Mouse (Mus musculus) embryonic facial prominence, embryonic 15.5 days (tissue): ENCODE data around the gene Pax5. TPM values are rescaled to one million over a fixed set of nuclear protein-coding genes. Genes with fewer than 3 reads are reported as not detected.

Experiments
- ATAC-seq: fragments of 200-750 bp; cut with Nextera tagmentation; 2 replicates; pipeline ENCODE4 v1.8.0; 2017; ENCODE audit warnings: low read depth, moderate TSS enrichment; ENCODE audit not compliant: insufficient number of reproducible peaks, low FRiP score, low TSS enrichment
- H3K27ac ChIP-seq: fragments of 300-500 bp; sonication (generic); replicated peaks from 2 replicates; pipeline ENCODE4 v1.5.1; 2015; ENCODE audit warnings: mild to moderate bottlenecking, inconsistent platforms
- H3K27me3 ChIP-seq: fragments of 300-500 bp; sonication (generic); 2 replicates; pipeline ENCODE4 v1.6.1; 2015; ENCODE audit warnings: inconsistent platforms
- H3K36me3 ChIP-seq: fragments of 300-500 bp; sonication (generic); 2 replicates; pipeline ENCODE4 v1.6.1; 2015; ENCODE audit warnings: mild to moderate bottlenecking, inconsistent platforms
- H3K4me1 ChIP-seq: fragments of 300-500 bp; sonication (generic); 2 replicates; pipeline ENCODE4 v1.6.1; 2015; ENCODE audit warnings: inconsistent platforms
- H3K4me2 ChIP-seq: fragments of 300-500 bp; sonication (generic); replicated peaks from 2 replicates; pipeline ENCODE4 v1.6.1; 2015; ENCODE audit warnings: mild to moderate bottlenecking, inconsistent platforms
- H3K4me3 ChIP-seq: fragments of 300-500 bp; sonication (generic); replicated peaks from 2 replicates; pipeline ENCODE4 v1.5.1; 2015; ENCODE audit warnings: mild to moderate bottlenecking, inconsistent platforms
- H3K9ac ChIP-seq: fragments of 300-500 bp; sonication (generic); 2 replicates; pipeline ENCODE4 v1.6.1; 2015; ENCODE audit warnings: inconsistent platforms
- H3K9me3 ChIP-seq: fragments of 300-500 bp; sonication (generic); replicated peaks from 2 replicates; pipeline ENCODE4 v1.6.1; 2016; ENCODE audit warnings: inconsistent platforms
- WGBS: fragments of 180-500 bp; shearing (Covaris S2); methylation state at CpG from one replicate; pipeline ENCODE4 v1.1.7; 2015; 5-methylcytosine and 5-hydroxymethylcytosine counted together
- polyA plus RNA-seq: library from polyadenylated mRNA; unstranded; fragments of >200 nt; fragmentation: Nextera tagmentation; extraction: Ambion mirVana; gene quantifications from 2 replicates; pipeline ENCODE4 v1.2.1, GENCODE M21; 2015

Gene Pax5
- polyA plus RNA-seq, 1 experiment from 2014 or later = 0.08 TPM

DNA sequence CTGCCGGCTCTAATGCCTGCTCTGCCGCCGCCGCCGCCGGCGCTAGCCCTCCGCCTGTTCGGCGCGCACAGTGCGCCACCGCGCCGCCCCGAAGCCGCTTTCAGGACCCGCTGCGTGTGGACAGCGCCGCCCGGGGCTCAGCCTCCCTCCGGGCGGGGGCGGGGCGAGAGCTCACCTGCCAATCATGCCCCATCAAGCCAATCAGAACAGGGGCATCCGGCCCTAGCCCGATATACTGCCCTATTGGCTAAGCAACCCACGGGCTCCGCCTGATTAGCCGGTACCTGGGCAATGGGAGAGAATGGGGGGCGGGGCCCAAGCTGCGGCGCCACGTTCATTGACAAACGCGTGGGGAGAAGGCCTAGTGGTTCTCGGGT is 5.9 kb downstream of the Pax5 start:
- Histone ChIP-seq H3K4me2 (peak overlapping the region; percentile 88), H3K36me3 (no peaks in the 10 kb centered on the region), H3K9me3 (no peaks in the 10 kb centered on the region), H3K27me3 (peaks cover 100% of the 10 kb centered on the region), H3K27ac (no peak overlapping the region), H3K9ac (no peak overlapping the region), H3K4me1 (peaks cover 35% of the 10 kb centered on the region), H3K4me3 (peak overlapping the region; percentile 45)
- ATAC-seq = peak; percentile 91
- WGBS = under 1% methylated on average over 38 of the region's 38 CpGs

DNA sequence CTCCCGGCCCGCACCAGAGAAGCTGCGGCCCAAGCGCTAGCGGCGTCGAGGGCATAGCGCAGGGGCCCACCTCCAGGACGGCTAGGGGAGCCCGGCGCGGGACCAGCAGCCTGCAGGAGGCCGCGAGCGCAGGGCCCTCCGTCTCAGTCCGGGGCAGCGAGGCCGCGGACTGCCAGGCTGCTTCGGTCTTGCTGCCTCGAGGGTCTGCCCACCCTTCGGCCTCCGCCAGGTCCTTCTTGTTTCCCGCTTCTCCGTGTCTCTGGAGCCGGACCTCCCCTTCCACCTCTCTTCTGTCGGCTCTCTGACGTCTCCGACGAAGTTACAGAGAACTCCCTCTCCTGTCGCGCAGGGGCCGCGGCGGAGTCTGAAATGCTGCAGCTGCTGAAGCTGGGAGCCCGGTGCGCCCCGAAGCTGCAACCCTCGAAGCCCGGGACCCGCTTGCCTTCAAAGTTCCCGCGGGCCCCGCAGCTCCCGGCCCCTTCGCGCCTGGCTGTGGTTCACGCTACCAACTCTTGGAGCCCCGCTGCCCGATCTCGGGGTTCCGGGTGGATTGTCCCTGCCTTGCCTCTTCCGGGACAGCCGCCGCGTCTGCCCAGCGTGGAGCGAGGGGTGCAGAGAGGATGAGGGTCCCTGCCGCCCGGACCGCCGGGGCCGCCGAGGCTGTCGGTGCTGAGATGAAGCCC is 6.5 kb downstream of the Pax5 start:
- H3K27me3 ChIP-seq = peaks cover 98% of the 10 kb centered on the region
- H3K4me2 ChIP-seq = peak overlapping the region; percentile 88
- no peaks in the 10 kb centered on the region for H3K9me3 ChIP-seq
- WGBS = 1% methylated on average over 63 of the region's 66 CpGs
- ATAC-seq = no peak
- peak overlapping the region; percentile 45 for H3K4me3 ChIP-seq
- peaks cover 35% of the 10 kb centered on the region for H3K4me1 ChIP-seq
- H3K36me3 ChIP-seq = no peaks in the 10 kb centered on the region
- no peak overlapping the region for H3K9ac ChIP-seq
- no peak overlapping the region for H3K27ac ChIP-seq

DNA sequence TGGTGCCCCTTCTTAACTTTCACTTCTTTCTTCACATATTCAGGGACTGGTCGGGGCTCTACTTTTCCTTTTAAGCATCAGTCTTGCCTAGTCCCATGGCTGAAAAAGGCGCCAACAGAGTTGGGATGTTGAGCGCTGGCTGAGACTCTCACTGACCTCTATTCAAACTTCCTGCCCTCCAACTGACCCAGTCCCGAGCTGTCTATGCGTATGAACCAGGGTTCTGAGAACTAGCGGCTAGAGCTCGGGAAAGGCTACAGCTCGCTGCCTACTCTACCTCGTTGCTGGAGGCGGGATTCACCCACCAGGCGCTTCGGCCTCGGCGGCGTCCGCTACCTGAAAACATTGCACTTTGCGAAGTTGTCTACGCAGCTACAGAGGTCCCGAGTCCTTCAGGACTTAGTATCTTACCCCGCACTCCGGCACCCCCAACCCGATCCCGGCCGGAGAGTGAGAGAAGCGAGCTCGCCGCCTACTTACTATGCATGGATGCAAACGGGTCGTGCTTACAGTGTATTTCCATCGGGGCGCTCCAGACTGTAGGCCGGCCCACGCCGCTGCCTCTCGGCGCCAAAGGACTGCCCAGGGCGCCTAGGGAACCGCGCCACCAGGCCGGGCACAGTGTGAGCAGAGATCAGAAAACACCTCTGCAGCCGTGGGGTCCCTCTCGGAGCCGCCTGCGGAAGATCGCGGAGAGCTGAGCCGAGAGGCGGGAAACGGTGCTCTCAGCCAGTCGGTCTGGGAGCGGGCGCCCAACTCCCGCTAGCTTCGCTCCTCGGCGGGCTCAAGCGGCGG is 7.2 kb downstream of the Pax5 start:
- Histone ChIP-seq H3K9me3 (no peaks in the 10 kb centered on the region), H3K36me3 (no peaks in the 10 kb centered on the region), H3K4me2 (peak overlapping the region; percentile 88), H3K4me3 (peak overlapping the region; percentile 45), H3K27me3 (peaks cover 98% of the 10 kb centered on the region), H3K27ac (no peak overlapping the region), H3K4me1 (peaks cover 35% of the 10 kb centered on the region), H3K9ac (no peak overlapping the region)
- 3% methylated on average over 58 of the region's 58 CpGs for WGBS
- no peak for ATAC-seq

DNA sequence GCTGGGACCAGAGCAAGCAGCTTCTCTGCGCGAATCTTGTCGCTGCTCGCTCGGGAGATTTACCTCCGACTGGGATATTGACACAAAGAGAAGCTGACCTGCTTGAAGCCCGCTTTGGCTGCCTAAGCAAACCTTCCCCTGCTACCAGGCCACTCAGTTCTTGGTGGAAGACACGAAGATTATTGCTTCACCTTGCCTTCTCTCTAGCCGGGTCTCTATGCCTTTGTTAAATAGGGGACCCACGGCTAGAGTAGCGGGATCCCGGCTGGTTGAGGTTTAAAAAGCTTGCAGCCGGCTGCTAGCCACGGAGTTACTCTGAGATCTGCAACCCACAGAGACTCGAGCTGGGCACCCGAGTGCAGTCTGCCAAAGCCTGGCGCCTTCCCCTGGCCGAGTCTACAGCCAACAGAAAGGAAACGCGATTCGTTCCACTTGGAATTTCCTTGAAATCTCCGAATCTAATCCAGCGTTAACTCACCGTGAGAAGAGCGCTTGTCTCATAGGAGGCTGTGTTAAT is 8.2 kb downstream of the Pax5 start:
- H3K4me3 ChIP-seq = no peak overlapping the region

DNA sequence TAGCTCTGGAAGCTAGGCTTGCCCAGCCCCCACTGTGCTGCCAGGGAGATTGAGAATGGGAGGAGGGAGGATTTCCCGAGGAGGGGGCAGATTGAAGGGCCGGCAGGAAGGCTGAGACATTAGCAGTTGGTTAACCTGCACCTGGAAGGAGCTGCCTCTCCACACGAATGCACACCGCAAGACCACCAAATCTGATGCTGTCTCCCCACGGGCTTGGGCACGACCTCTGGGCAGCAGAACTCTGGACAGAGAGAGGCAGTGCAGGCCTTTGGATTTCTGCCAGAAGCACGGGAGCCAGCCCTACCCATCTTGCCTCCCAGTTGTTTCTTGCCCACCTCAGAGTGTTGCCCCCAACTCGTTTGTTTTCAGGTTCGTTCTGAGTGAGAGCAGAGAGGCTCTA is 8.8 kb downstream of the Pax5 start:
- H3K4me3 ChIP-seq = no peak overlapping the region
- H3K4me1 ChIP-seq = peaks cover 35% of the 10 kb centered on the region
- ATAC-seq = no peak
- H3K4me2 ChIP-seq = no peak overlapping the region
- no peak overlapping the region for H3K27ac ChIP-seq
- H3K9me3 ChIP-seq = no peaks in the 10 kb centered on the region
- peaks cover 97% of the 10 kb centered on the region for H3K27me3 ChIP-seq
- WGBS = 0% methylated on average over 9 of the region's 9 CpGs
- no peak overlapping the region for H3K9ac ChIP-seq
- H3K36me3 ChIP-seq = no peaks in the 10 kb centered on the region

More for the DNA sequence above, 8.2 kb downstream of the Pax5 start:
- no peak overlapping the region for H3K27ac ChIP-seq
- no peak overlapping the region for H3K9ac ChIP-seq
- no peak overlapping the region; the same call in 1 of the 2 replicates for H3K4me2 ChIP-seq
- no peaks in the 10 kb centered on the region for H3K9me3 ChIP-seq
- peaks cover 97% of the 10 kb centered on the region for H3K27me3 ChIP-seq
- H3K4me1 ChIP-seq = peaks cover 35% of the 10 kb centered on the region
- H3K36me3 ChIP-seq = no peaks in the 10 kb centered on the region
- no peak for ATAC-seq
- under 1% methylated on average over 25 of the region's 25 CpGs for WGBS

DNA sequence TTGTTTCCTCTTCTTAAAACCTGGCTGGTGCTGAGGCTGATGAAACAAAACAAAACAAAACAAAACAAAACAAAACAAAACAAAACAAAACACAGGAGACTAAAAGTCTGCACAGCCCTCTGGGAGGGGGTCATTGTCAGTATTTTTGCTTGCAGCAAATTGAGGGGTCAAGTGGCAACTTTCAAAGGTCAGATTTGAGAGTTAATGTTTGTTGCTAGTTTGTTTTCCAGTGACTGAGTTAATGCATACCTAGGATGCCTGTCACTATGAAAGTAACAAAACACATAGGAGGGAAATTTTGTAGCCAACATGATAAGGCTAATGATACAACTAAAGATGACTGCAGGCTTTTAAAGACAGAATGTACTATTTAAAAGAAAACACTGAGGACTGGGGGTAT is 13.6 kb downstream of the Pax5 start:
- H3K4me3 ChIP-seq = no peak overlapping the region
- H3K4me1 ChIP-seq = 0 out of 2 replicates have a peak, but pooled peaks cover 4% of the 10 kb centered on the region
- no peaks in the 10 kb centered on the region for H3K9me3 ChIP-seq
- peaks cover 69% of the 10 kb centered on the region for H3K27me3 ChIP-seq
- no peaks in the 10 kb centered on the region for H3K36me3 ChIP-seq
- no peak overlapping the region for H3K9ac ChIP-seq
- H3K27ac ChIP-seq = no peak overlapping the region
- H3K4me2 ChIP-seq = no peak overlapping the region
- ATAC-seq = no peak

DNA sequence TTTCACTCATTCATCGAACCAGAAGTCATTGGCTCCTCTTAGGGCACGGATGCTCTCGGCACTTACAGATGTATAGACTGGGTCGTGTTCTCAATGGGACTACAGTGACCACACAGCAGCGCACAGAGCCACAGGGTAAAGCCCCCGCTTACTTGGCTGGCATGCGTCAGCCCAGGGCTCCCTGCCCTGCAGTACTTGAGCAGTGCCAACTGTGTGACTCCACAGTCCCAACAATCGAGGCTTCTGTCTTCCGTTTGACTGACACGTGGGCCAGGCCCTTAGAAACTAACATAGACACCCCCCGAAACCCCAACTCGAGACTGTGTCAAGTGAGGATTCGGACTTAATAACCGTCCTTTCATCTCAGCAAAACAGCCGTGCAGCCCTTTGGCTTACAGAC is 15.9 kb downstream of the Pax5 start:
- no peak for ATAC-seq
- no peaks in the 10 kb centered on the region for H3K36me3 ChIP-seq
- no peaks in the 10 kb centered on the region for H3K4me1 ChIP-seq
- H3K27me3 ChIP-seq = peaks cover 45% of the 10 kb centered on the region
- no peaks in the 10 kb centered on the region for H3K9me3 ChIP-seq
- no peak overlapping the region for H3K27ac ChIP-seq
- no peak overlapping the region for H3K4me2 ChIP-seq
- 62% methylated on average over 15 of the region's 15 CpGs for WGBS
- H3K9ac ChIP-seq = no peak overlapping the region
- H3K4me3 ChIP-seq = no peak overlapping the region

DNA sequence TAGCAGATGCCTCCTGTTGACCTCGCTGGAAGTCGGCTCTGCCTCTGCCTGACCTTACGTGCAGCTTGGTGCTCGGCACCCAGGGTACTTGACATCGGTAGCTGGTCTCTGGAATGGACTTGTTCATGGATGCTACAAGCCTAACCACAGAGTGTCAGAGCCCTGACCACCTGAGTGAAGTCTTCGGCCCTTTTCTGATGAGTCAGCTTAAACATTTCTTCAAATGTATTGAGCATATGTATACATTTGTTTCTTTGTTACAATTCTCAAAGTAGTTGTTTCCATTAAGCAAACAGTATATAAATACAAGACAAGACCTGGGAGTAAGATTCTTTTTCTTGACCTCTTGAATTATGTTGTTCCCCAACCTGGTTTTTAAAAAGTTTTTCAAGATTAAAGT is 24.7 kb downstream of the Pax5 start:
- no peak overlapping the region for H3K4me2 ChIP-seq
- WGBS = 75% methylated on average over 6 of the region's 6 CpGs
- H3K36me3 ChIP-seq = no peaks in the 10 kb centered on the region
- no peak for ATAC-seq
- no peak overlapping the region for H3K4me3 ChIP-seq
- no peak overlapping the region for H3K27ac ChIP-seq
- no peaks in the 10 kb centered on the region for H3K27me3 ChIP-seq
- no peaks in the 10 kb centered on the region for H3K9me3 ChIP-seq
- H3K4me1 ChIP-seq = no peaks in the 10 kb centered on the region
- H3K9ac ChIP-seq = no peak overlapping the region

DNA sequence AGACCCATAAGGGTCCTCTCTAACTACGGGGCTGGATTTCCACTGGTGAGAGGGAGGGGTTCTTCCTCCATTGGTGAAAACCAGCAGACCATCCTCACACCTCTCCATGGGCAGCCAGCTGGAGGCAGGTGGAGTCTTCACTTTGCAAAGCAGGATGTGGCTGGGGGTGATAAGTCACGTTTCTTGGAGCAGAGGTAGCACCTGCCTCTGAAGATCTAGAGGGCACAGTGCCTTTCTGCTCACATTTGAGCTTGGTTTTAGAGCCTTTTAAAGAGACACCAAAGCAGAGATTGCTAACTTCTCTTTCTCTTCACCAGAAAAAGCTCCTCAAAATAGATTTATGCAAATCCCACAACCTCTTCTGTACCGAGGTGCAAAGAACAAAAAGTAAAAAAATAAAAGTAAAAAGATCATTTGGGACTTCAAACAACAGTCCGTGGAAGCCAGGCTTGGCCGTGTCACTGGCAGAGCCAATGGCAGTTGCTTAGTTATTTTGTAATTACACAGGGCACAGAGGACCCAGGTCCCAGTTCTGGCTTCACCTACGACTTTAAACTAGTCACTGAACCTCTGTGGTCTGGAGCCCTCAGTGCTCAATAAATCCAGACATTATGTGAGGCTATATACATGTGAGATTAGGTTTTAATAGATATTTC is 29.9 kb downstream of the Pax5 start:
- Histone ChIP-seq H3K27ac (no peak overlapping the region), H3K9ac (no peak overlapping the region), H3K9me3 (no peaks in the 10 kb centered on the region), H3K4me1 (no peaks in the 10 kb centered on the region), H3K27me3 (no peaks in the 10 kb centered on the region), H3K4me3 (no peak overlapping the region), H3K36me3 (no peaks in the 10 kb centered on the region), H3K4me2 (no peak overlapping the region)
- WGBS = 66% methylated on average over 6 of the region's 6 CpGs
- no peak for ATAC-seq

DNA sequence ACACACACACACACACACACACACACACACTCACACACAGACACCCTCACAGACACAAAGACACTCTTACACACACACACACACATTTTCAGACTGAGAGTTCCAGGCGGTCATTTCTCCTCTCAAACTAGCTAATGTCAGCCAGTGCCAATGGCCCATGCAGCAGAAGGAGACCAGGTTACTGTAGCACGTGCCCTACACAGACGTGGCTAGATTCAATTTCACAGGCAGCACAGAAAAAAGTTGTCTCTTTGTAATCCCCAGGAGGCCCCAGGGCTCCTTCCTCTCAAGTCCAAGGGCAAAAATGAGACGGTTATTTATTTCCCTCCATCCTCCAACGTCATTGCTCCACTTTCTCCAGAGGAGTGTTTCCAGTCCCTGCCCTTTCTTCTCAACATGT is 31.6 kb downstream of the Pax5 start:
- WGBS = 20% methylated on average over 5 of the region's 5 CpGs
- no peaks in the 10 kb centered on the region for H3K4me1 ChIP-seq
- no peak for ATAC-seq
- no peak overlapping the region for H3K9ac ChIP-seq
- H3K4me2 ChIP-seq = no peak overlapping the region
- no peaks in the 10 kb centered on the region for H3K36me3 ChIP-seq
- H3K9me3 ChIP-seq = no peaks in the 10 kb centered on the region
- no peak overlapping the region for H3K4me3 ChIP-seq
- H3K27me3 ChIP-seq = 0 out of 2 replicates have a peak, but pooled peaks cover 4% of the 10 kb centered on the region
- no peak overlapping the region for H3K27ac ChIP-seq

DNA sequence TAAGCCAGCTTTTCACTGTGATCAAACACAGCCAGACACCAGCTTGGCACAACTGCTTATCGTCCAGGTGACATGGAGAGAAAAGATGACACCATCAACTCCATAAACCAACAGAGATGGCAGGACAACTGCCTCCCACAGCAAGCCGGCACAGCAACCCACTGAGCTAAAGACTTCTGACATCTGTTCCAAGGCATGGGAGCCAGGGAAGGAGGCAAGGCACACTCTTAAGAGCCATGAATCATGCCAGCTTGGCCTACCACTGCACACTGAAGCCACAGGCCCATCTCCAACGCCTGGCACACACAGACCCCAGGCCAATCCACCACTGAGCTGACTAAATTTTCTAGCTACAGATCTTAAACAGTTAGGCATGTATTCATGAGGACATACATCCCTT is 32.3 kb downstream of the Pax5 start:
- no peak overlapping the region for H3K9ac ChIP-seq
- 68% methylated on average over 3 of the region's 3 CpGs for whole genome bisulfite sequencing
- no peak overlapping the region for H3K4me2 ChIP-seq
- H3K4me3 ChIP-seq = no peak overlapping the region
- H3K27ac ChIP-seq = no peak overlapping the region
- H3K27me3 ChIP-seq = 0 out of 2 replicates have a peak, but pooled peaks cover 4% of the 10 kb centered on the region
- no peaks in the 10 kb centered on the region for H3K9me3 ChIP-seq
- no peaks in the 10 kb centered on the region for H3K4me1 ChIP-seq
- no peak for ATAC-seq
- H3K36me3 ChIP-seq = no peaks in the 10 kb centered on the region
